Mouse (Mus musculus): ENCODE measurements around the gene Clp1.

Clp1 gene

GRCm38 (mm10) chr2:84714422-84714810, 12.7 kb downstream of the Clp1 start:
- DNase-seq (ENCODE audit: low read depth, low spot score): no peak

DNA sequence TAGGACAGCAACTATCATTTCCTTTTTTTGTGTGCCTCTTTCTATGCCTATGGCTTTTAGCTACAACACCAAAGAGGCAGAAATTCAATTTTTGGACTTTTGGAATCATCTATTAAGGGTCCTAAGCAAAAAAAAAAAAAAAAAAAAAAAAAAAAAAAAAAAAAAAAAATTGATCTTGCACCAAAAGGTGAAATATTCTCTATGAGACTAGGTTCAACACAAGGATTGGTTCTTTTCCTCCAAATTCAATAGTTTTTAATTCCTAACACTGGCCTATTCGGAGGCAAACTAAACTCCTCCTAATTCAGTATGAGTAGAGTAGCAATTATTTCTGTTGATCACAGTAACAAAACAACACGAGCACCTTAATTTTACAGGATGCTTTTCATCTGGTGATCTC, 15.3 kb downstream of the Clp1 start:
- no peak for DNase-seq (ENCODE audit: low read depth, low spot score)

DNA sequence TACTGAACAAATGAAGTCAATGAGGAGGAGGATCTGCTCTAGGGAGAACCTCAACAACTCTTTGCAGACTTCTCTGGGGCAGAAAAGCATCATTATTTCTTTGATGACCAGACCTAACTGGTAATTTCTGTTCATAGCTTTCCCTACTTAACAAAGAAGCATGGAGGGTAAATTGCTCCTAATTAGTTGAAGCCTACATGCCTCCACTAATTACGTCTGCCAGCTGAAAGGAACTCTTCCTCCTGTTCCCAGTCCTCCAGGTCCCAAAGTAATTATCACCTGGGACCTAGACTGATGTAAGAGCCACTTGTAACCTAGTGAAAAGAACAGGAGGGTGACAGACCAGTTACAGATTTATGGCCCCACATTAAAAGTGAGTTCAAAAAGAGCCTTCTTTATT, 19.6 kb downstream of the Clp1 start:
- DNase-seq (ENCODE audit: low read depth, low spot score): no peak

DNA sequence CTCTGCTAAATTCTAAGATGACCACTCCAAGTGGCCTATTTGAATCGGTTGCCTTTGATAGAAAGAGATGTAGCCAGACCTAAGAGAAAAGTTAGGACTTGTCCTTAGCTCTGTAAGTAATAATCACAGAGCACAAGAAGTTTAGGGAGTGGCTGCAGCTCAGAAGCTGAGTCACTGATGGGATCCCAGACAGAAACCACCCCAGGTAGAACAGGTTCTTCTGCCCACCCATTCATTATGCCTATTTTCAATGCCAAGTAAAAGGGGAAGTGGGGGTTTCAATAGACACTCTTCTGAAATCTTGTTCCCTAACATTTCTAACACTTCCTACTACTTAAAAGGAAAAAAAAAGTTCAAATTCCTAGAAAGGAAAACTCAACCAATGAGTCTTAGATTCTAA, 21.9 kb downstream of the Clp1 start:
- DNase-seq (ENCODE audit: low read depth, low spot score): no peak

GRCm38 (mm10) chr2:84704329-84704728, 22.8 kb downstream of the Clp1 start:
- no peak for DNase-seq (ENCODE audit: low read depth, low spot score)

DNA sequence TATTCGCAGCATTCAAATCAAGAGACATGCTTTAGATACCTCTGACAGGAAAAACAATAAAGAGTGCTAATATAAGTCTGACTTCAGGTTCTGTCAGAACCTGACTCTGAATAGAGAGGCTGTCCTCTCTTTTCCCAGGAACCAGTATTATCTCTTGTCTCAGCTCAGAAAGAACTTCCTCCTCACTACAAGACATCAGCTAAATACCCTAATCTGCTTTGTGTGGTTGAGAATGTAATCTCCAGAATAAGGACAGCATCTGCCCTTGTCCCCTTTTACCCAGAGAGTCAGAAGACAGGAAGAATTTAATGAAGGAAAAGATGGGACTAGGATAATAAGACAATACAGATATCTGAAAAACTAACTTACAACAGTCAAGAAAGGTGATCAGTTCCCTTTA, 23.7 kb downstream of the Clp1 start:
- DNase-seq (ENCODE audit: low read depth, low spot score): no peak

GRCm38 (mm10) chr2:84695007-84695695, 32.0 kb downstream of the Clp1 start:
- DNase-seq (ENCODE audit: low read depth, low spot score): no peak

DNA sequence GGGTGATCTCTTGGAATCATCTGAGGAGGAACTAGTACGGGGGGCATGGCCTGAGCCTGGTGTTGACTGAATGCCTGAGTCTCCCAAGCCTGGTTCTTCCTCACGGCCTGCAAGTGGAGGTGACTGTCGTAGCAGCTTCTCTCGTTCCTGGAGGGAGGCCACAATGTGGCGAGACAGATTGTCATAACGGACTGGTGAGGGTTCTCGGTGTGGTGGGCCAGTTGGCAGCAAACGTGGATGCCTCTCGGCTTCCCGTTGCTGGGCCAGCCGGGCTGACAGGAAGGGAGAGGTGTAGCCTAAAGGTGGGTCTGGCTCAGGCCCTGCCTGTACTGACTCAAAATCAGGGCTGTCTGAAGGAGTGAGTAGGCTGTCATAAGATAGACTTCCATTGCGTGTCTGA, 37.1 kb downstream of the Clp1 start:
- DNase-seq (ENCODE audit: low read depth, low spot score): no peak

DNA sequence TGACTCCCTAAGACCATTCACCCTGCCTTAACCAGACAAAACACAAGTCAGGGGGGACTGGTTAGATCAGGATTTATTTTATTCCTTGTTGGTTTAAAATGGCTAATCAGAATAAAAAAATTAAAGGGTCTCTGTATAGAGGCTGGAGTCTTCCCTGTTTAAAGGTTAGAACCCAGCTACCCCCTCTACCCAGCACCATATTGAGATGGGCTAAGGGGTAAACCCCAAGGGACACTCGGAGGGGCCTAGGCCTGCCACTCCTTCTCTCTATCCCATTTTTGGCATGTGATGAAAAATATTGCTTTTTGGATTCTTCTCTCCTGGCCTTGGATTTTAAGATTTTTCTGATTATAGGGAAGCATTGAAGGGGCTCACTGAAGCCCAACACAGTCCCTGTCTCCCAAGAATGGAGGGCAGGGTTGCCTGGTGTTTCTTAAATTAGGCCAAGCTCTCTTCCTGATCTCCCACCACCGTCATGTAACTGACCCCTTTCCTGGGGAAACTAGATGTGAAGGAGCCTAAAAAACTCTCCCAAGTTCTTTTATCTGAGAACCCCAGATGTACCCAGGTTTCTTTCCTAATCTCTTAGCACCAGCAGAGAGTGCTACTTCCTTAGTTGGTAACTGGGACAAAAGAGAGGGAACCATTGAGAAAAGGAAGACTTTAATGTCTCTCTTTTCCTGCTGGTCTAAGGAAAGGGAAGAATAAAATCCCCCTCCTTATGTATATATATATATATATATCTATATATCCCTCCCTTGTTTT, 38.9 kb downstream of the Clp1 start:
- DNase-seq (ENCODE audit: low read depth, low spot score): no peak

- DNase-seq (ENCODE audit: low read depth, low spot score): no peak
Measured at GRCm38 (mm10) chr2:84682605-84683183, 44.5 kb downstream of the Clp1 start.

DNA sequence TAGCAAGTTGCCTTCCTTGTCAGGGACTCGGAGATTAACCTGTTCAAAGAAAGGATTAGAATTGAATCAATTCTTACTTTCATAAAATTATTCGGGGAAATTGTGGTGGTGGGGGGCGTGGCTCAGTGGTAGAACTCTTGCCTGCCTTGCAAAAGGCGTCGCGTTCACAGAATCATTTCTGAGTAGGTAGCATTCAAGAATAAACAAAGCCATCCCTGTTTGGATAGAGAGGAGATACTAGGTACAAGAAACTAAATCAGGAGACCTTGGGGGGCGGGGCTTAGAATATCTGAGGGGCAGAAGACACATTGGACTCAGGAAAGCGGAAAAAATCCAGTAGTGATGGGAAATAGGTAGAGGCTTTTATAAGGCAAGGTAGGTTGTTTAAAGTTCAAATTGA, 48.1 kb downstream of the Clp1 start, which contains the start of gene Tmx2:
Gene Tmx2 (minus strand): TSS at position 125 of the 400 bp plus-strand sequence.
- no peak for DNase-seq (ENCODE audit: low read depth, low spot score)

- peak; percentile 99 for DNase-seq (ENCODE audit: low read depth, low spot score)
Measured at GRCm38 (mm10) chr2:84677968-84678880, 48.9 kb downstream of the Clp1 start, which contains the start of the genes Gm28635 and Med19. Gm28635 (minus strand) TSS chr2:84678041. Med19 (plus strand) TSS chr2:84678402.

GRCm38 (mm10) chr2:84677270-84677967, 49.7 kb downstream of the Clp1 start:
- no peak for DNase-seq (ENCODE audit: low read depth, low spot score)
